Mouse (Mus musculus) heart, adult 18-20 months (tissue): ENCODE data around the gene Fastkd5. TPM values are rescaled to one million over a fixed set of nuclear protein-coding genes. Genes with fewer than 3 reads are reported as not detected.

Experiments
- DNase-seq, 2 experiments: peaks; one replicate each; pipeline ENCODE4 v3.0.0; 2021 to 2022; ENCODE audit warnings: mixed read lengths in 1 of 2
- total RNA-seq, 2 experiments: library from RNA; stranded (reverse); gene quantifications; 2 replicates each; pipeline ENCODE4 v1.2.3; 2021

The Fastkd5 gene
- total RNA-seq, 2 experiments from 2014 or later = 7.7 to 7.9 TPM

- no peak for DNase-seq
Observed at GRCm38 (mm10) chr2:130634006-130634738, 4.3 kb upstream of the Fastkd5 start.

GRCm38 (mm10) chr2:130632887-130633675 is 3.3 kb upstream of the Fastkd5 start:
- no peak for DNase-seq

- DNase-seq = no peak
Observed at GRCm38 (mm10) chr2:130632416-130632815, 2.6 kb upstream of the Fastkd5 start.

- DNase-seq = no peak
Observed at GRCm38 (mm10) chr2:130629080-130629838, 568 bp downstream of the Fastkd5 start.

DNA sequence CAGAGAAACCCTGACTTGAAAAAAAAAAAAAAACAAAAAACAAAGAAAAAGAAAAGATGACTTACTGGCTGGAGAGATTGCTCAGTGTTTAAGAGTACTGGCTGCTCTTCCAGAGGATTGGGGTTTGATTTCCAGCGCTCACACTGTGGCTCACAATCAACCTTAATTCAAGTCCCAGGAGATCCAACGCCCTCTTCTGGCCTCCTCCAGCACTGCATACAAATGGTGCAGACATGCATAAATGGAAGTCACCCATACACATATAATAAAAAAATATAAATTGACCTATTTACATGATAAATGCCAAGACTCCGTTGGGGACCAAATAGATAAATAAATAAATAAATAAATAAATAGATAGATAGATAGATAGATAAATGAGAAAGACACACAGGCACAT is 1.4 kb downstream of the Fastkd5 start:
- no peak for DNase-seq

GRCm38 (mm10) chr2:130618972-130619371 is 10.9 kb downstream of the Fastkd5 start:
- DNase-seq = no peak

- no peak for DNase-seq
Observed at GRCm38 (mm10) chr2:130613091-130613490, 16.7 kb downstream of the Fastkd5 start.

DNA sequence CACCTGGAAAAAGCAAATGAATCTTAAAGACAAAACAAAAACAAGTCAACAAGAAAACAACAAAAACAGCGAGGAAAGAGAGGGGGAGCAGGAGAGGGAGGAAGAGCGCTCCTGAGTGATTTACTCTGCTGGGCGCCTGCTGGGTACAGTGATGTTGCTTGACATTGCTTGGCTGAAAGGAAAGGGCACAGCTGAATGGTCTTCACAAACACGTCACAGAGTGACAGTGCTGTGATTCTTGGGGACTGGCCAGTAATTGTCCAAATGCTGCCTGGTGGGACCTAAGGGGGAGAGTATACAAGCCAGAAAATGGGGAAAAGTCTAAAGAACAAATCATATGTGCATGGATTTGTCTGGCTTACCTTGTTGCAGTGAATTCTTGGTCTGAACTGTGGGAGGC is 27.6 kb downstream of the Fastkd5 start:
- no peak for DNase-seq

GRCm38 (mm10) chr2:130598399-130598798 is 31.4 kb downstream of the Fastkd5 start:
- peak in 1 of 2 experiments; percentile 22 for DNase-seq

DNA sequence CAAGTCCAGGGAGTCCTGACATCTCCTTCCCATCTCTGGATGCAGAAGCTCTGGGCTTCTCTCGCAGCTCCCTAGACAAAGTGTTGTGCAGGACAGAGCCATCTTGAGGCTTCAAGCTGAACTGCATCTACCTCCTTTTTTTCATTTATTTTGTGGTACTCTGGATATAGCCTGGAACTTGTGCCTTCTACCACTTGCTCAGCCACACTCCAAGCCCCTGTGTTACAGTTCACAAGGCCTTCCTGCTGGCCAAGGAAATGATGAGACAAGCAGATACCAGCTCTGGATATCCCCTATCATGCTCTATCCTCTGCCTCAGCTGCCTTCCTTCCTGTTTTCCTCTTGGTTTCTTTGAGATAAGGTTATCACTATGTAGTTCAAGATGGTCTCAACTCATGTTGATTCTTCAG is 32.2 kb downstream of the Fastkd5 start:
- peak in 1 of 2 experiments; percentile 50 for DNase-seq

DNA sequence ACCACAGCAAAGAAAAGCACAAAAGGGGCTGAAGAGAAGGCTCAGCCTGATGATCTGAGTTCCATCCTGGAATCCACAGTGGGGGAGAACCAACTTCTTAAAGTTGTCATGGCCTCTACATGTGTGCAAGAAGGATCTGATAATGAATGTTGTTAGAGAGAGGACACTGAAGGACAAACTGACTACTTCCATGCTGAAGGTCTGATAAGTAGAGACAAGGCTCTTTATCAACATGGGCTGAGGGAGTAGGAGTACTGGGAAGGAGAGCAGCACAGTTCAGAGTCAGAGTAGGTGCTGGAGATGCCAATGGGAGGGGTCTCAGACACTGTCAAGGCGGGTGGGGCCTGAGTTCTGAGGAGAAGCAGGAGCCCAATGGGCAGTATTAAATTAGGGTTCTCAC is 34.2 kb downstream of the Fastkd5 start:
- no peak for DNase-seq

GRCm38 (mm10) chr2:130591016-130591415 is 38.8 kb downstream of the Fastkd5 start:
- DNase-seq = no peak

GRCm38 (mm10) chr2:130589761-130590160 is 40.1 kb downstream of the Fastkd5 start:
- peak; percentile 55 to 58 for DNase-seq

DNA sequence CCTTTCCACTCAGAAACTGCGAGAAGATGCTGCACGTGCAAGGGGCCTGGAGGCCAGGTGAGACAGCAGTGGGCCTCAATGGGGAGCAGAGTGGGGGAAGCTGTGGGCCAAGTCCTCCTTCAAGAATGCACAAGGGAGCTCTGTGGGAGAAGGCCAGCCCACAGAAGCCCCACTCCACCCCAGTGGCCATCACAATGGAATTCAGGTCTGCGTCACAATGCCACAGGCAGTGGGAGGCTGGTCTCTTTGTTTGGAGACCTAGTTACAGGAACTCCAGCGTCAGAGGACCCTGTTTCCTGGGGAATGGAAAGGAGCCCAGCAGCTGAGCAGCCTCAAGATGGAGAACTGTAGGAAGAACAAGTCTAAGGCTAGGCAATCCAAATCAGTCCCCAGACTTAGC is 40.7 kb downstream of the Fastkd5 start:
- DNase-seq = no peak

DNA sequence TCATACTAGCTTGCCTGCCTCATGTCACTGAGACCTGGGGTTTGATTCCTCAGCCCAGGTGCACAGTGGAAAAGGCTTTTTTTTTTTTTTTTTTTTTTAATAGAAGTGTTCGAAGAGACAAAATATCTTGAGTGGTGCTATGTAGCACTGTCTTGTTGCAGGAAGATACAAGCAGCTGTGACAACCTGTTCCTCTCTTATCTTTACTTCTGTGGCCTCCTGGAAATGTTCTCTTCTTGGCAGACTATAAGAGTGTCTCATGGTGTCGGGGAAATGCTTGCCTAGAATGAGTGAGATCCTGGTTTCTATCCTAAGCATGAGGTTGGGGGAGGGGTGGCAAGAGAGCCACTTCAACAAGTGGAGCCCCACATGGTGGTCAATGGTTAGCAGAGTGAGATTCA is 41.5 kb downstream of the Fastkd5 start:
- DNase-seq = no peak

DNA sequence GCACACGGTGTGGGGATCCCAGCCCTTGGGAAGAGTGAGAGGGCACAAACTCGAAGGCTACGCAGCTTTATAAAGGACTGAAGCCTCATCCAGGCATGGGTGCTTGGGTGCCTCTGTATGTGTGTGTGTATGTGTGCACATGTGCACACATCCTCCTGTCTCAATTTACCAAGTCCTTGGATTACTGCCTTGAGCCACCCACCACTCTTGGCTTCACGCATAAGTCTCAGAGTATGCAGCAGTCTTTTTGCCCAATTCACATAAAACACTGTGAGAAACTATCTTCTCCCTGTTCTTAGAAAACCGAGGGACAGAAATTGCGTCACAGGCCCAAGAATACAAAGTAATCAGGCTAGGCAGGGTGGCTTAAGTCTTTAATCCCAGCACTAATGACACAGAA is 43.8 kb downstream of the Fastkd5 start:
- no peak for DNase-seq

DNA sequence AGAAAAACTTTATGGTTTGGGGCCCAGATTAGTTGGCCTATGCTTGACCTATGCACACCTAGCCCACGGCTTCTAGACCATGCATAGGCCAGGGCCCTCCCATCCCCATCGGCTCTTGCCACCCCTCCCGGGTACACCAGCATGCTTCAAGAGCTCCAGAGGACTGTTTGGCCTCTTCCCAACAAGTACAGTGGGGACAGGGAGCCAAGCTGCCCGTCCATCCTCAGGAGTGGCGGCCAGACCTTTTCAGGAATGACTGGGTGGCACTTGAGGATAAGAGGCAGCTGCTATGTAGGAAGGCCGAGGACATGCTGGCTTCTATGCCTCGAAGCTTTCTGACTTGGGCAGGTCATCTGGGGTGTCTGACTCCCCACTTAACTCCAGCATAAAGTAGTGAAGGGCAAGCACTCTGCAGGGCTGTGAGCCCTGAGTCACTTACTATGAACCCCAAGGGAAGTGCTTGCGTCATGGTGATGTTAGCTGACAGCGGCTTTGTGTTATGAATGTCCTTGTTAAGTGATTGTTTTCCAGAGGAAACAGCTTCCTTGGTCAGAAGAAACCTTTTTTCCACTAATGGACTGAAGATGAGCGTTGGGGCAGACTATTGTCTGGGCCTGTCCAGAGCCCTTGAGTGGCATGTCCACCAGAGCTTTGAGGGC is 45.8 kb downstream of the Fastkd5 start:
- DNase-seq = peak in 1 of 2 experiments; percentile 52

GRCm38 (mm10) chr2:130582552-130582951 is 47.3 kb downstream of the Fastkd5 start, which contains the start of gene Avp:
TSS of gene Avp (minus strand) at chr2:130582554.
- DNase-seq = no peak

DNA sequence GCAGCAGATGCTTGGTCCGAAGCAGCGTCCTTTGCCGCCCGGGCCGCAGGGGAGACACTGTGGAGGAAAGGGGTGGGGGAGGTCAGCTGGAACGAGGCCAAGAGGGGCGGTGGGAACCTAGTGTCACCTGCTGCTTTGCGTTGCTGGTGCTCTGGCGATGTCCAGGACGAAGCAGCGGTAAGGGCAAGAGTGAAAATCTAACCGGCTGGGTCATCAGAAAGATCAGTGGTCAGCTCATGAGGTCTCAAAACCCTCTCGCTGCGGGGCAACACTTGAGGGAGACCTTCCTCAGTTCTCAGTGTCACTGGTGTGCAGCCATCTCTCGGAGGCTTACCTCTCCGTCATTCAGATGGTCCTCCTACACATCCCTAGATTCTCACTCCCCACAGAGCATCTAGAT is 48.6 kb downstream of the Fastkd5 start:
- no peak for DNase-seq

GRCm38 (mm10) chr2:130579791-130580190 is 50.0 kb downstream of the Fastkd5 start:
- DNase-seq = no peak

- peak; percentile 36 to 74 for DNase-seq
Observed at GRCm38 (mm10) chr2:130578148-130578547, 51.7 kb downstream of the Fastkd5 start.

DNA sequence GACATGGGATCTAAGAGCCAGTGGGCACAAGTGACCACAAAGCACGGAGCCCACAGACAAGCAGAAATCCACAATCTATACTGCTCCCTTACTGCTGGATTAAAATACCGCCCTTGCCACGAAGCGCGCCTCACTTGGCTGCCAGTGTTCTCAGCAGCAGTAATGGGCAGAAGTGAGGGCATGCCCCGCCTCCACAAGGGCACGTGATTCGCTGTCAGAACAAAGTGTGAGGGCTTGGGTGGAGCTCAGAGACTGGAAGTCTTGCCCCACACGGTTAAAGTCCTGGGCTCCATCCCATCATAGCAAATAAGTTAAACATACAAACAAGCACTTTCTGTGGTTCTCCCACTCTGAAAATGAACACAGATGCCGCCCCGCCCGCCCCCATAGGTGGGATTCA is 52.2 kb downstream of the Fastkd5 start:
- DNase-seq = peak; percentile 55 to 63
